In genomic region chr4:123092621-123093020, GRCm38 (mm10) we compare ENCODE assay signal across 23 mouse cellular contexts. TPM values are rescaled to one million over a fixed set of nuclear protein-coding genes. Genes with fewer than 3 reads are reported as not detected.
DNase-seq lines count a peak whose midpoint lies in the region; ATAC-seq and TF ChIP-seq lines count a peak whose summit lies in the region.
"Had no signal": no experiment of that assay in that cellular context is flagged by ENCODE, and none has a peak within 500 bp of the region (broad histone marks: within the 10 kb centered on the region; RNA-seq: fewer than 3 reads in every experiment).

No protein-coding gene starts in this region.

- no peaks in the 10 kb centered on the region for H3K27me3 ChIP-seq in intestine, embryonic 15.5 days (replicated peaks)
- H3K27me3 ChIP-seq in intestine, embryonic 16.5 days (replicated peaks; ENCODE audit: control insufficient read depth, insufficient read depth, low read length) = no peaks in the 10 kb centered on the region
- H3K27me3 ChIP-seq in myocyte (ENCODE audit: control insufficient read depth, insufficient read depth, insufficient read length) = no peaks in the 10 kb centered on the region
- H3K27me3 ChIP-seq: neural tube, embryonic 12.5 days; Patski had no signal

- H3ac ChIP-seq in myocyte (ENCODE audit: control insufficient read depth, insufficient read length) = no peak overlapping the region

- peak; percentile 35 for DNase-seq in testis, postnatal 14 days (ENCODE audit: low spot score)
- DNase-seq in testis, postnatal 10 days (ENCODE audit: low spot score) = no peak
- no peak for DNase-seq in cerebellum, postnatal 4 days (ENCODE audit: low spot score in 2 of 2)
- DNase-seq: adrenal gland, postnatal 25 days; B cell, adult 2 months; cerebellum, adult 11-12 months; cerebellum, postnatal 14 days; gastrocnemius, postnatal 14 days; kidney, adult 8-10 months; layer of hippocampus, adult 9-11 months; right cerebral cortex, postnatal 4 days; thymus, adult 18-20 months had no signal

- no peak overlapping the region for H3K9ac ChIP-seq in intestine, embryonic 15.5 days
- H3K9ac ChIP-seq in intestine, embryonic 16.5 days (ENCODE audit: low read depth, low read length) = no peak overlapping the region
- H3K9ac ChIP-seq: neural tube, embryonic 12.5 days had no signal

- no peak overlapping the region for H3K4me3 ChIP-seq in intestine, embryonic 15.5 days (replicated peaks)
- no peak overlapping the region for H3K4me3 ChIP-seq in intestine, embryonic 16.5 days (ENCODE audit: low read length)
- no peak overlapping the region for H3K4me3 ChIP-seq in myocyte
- H3K4me3 ChIP-seq: erythroblast, embryonic 14.5 days; neural tube, embryonic 12.5 days had no signal

- 0 out of 2 replicates have a peak overlapping the region, but pooled peaks have one; percentile 32 for H3K27ac ChIP-seq in intestine, embryonic 15.5 days
- H3K27ac ChIP-seq in intestine, embryonic 16.5 days (ENCODE audit: low read length) = no peak overlapping the region
- H3K27ac ChIP-seq: hindbrain, postnatal 0 days; neural tube, embryonic 12.5 days had no signal

- no peak overlapping the region for H3K4me2 ChIP-seq in intestine, embryonic 15.5 days (replicated peaks)
- no peak overlapping the region for H3K4me2 ChIP-seq in intestine, embryonic 16.5 days (ENCODE audit: low read depth, low read length)
- peak overlapping the region; percentile 33 for H3K4me2 ChIP-seq in myocyte (ENCODE audit: low read depth)
- H3K4me2 ChIP-seq: midbrain, embryonic 11.5 days had no signal

- ATAC-seq in intestine, embryonic 15.5 days = no peak
- ATAC-seq in intestine, embryonic 16.5 days = no peak
- ATAC-seq in CD4-positive, CD25-positive, alpha-beta regulatory T cell, adult 4 months = no peak
- ATAC-seq: forebrain, embryonic 14.5 days; Patski had no signal

- TF ChIP-seq POLR2A in myocyte (IDR thresholded peaks at IDR 0.05; ENCODE audit: insufficient read length, low read depth) = no peak

- no peaks in the 10 kb centered on the region for H3K36me3 ChIP-seq in intestine, embryonic 15.5 days
- no peaks in the 10 kb centered on the region for H3K36me3 ChIP-seq in intestine, embryonic 16.5 days (ENCODE audit: control insufficient read depth, insufficient read depth, low read length)
- H3K36me3 ChIP-seq in myocyte (ENCODE audit: control insufficient read depth, insufficient read depth) = no peaks in the 10 kb centered on the region
- H3K36me3 ChIP-seq: neural tube, embryonic 12.5 days had no signal

- WGBS in intestine, embryonic 15.5 days = 65% methylated on average over 5 of the region's 5 CpGs
- 64% methylated on average over 5 of the region's 5 CpGs for WGBS in intestine, embryonic 16.5 days

- no peaks in the 10 kb centered on the region for H3K79me2 ChIP-seq in myocyte (ENCODE audit: control insufficient read depth, insufficient read depth)

- no peaks in the 10 kb centered on the region for H3K9me3 ChIP-seq in intestine, embryonic 15.5 days
- no peaks in the 10 kb centered on the region for H3K9me3 ChIP-seq in intestine, embryonic 16.5 days (ENCODE audit: control insufficient read depth, low read length)
- H3K9me3 ChIP-seq: neural tube, embryonic 12.5 days had no signal

- peaks cover 4% of the 10 kb centered on the region; the same call in 1 of the 2 replicates for H3K4me1 ChIP-seq in intestine, embryonic 15.5 days (replicated peaks)
- 0 out of 2 replicates have a peak, but pooled peaks cover 5% of the 10 kb centered on the region for H3K4me1 ChIP-seq in intestine, embryonic 16.5 days (ENCODE audit: control insufficient read depth, insufficient read depth, low read length)
- H3K4me1 ChIP-seq: neural tube, embryonic 12.5 days had no signal

TF ChIP-seq in myocyte, 11 proteins besides CTCF, POLR2A, EP300 and RAD21:
- TF ChIP-seq MAX (IDR thresholded peaks at IDR 0.05; ENCODE audit: low read depth) = no peak
- TF ChIP-seq USF1 (IDR thresholded peaks at IDR 0.05; ENCODE audit: low read depth) = no peak
- TF ChIP-seq TCF12 (IDR thresholded peaks at IDR 0.05; ENCODE audit: insufficient read depth, poor library complexity, severe bottlenecking) = no peak
- no peak for TF ChIP-seq E2F4 (IDR thresholded peaks at IDR 0.05; ENCODE audit: insufficient read depth)
- TF ChIP-seq SRF (IDR thresholded peaks at IDR 0.05; ENCODE audit: control insufficient read depth, insufficient read length, low read depth) = no peak
- TF ChIP-seq REST (IDR thresholded peaks at IDR 0.05; ENCODE audit: insufficient read depth, insufficient read length) = no peak
- no peak for TF ChIP-seq MYOG (IDR thresholded peaks at IDR 0.05; ENCODE audit: control insufficient read depth in 1 of 3, insufficient read depth in 1 of 3, insufficient read length in 2 of 3, low read depth in 2 of 3)
- TF ChIP-seq POLR2AphosphoS2 (IDR thresholded peaks at IDR 0.05; ENCODE audit: insufficient read length, low read depth) = no peak
- TF ChIP-seq MYOD1 (IDR thresholded peaks at IDR 0.05; ENCODE audit: control insufficient read depth in 1 of 3, insufficient read length in 2 of 3, low read depth in 2 of 3) = no peak
- no peak for TF ChIP-seq CEBPB (IDR thresholded peaks at IDR 0.05; ENCODE audit: insufficient read depth, poor library complexity, severe bottlenecking)

RNA-seq across cellular contexts. Expression of gene Bmp8b, which starts 12.3 kb away (rescaled TPM):
- polyA plus RNA-seq in intestine, embryonic 15.5 days (2015; fragmentation: Nextera tagmentation; extraction: Ambion mirVana) = 0.27 and 0.44 TPM in 2 replicates
- polyA plus RNA-seq in intestine, embryonic 16.5 days (2015; fragmentation: Nextera tagmentation; extraction: Ambion mirVana) = 0.29 and 0.47 TPM in 2 replicates
- 0.02 TPM for polyA plus RNA-seq in myocyte (2012; fragmentation: generic; extraction: Trizol)
- under 1 TPM in 1 of 2 experiments, not detected in 1; 0.28 TPM for polyA plus RNA-seq in CD4-positive, CD25-positive, alpha-beta regulatory T cell, adult 4 months (2017; shearing (Covaris generic))
- polyA plus RNA-seq: erythroblast, embryonic 14.5 days had no signal

RNA-seq across cellular contexts. Expression of gene Oxct2b, which starts 23.4 kb away (rescaled TPM):
- 0.11 TPM in 1 of 2 replicates, not detected in the other for polyA plus RNA-seq in intestine, embryonic 15.5 days (2015; fragmentation: Nextera tagmentation; extraction: Ambion mirVana)
- 0.13 TPM in 1 of 2 replicates, not detected in the other for polyA plus RNA-seq in intestine, embryonic 16.5 days (2015; fragmentation: Nextera tagmentation; extraction: Ambion mirVana)
- polyA plus RNA-seq in myocyte (2012; fragmentation: generic; extraction: Trizol) = not detected
- not detected for polyA plus RNA-seq in CD4-positive, CD25-positive, alpha-beta regulatory T cell, adult 4 months (2017; shearing (Covaris generic))
- polyA plus RNA-seq: erythroblast, embryonic 14.5 days; heart, embryonic 16.5 days; Patski had no signal

RNA-seq across cellular contexts. Expression of gene Ppie, which starts 47.1 kb away (rescaled TPM):
- polyA plus RNA-seq in intestine, embryonic 15.5 days (2015; fragmentation: Nextera tagmentation; extraction: Ambion mirVana) = 86.6 and 93.3 TPM in 2 replicates
- 76.1 and 84.1 TPM in 2 replicates for polyA plus RNA-seq in intestine, embryonic 16.5 days (2015; fragmentation: Nextera tagmentation; extraction: Ambion mirVana)
- polyA plus RNA-seq in myocyte (2012; fragmentation: generic; extraction: Trizol) = 65.0 TPM
- 100 to 1,000 TPM; 104 to 139 TPM for polyA plus RNA-seq in CD4-positive, CD25-positive, alpha-beta regulatory T cell, adult 4 months (2017; shearing (Covaris generic))
